Mouse (Mus musculus) urinary bladder, postnatal 36 days (tissue): ENCODE measurements around the gene Phyhipl.

ENCODE experiments used
- DNase-seq, 2 experiments: peaks; one replicate each; pipeline ENCODE4 v3.0.0; 2022; ENCODE audit warnings: low spot score in 2 of 2, mixed read lengths in 1 of 2

Gene Phyhipl

GRCm38 (mm10) chr10:70533301-70533781 is 122.4 kb downstream of the Phyhipl start:
- DNase-seq: no peak

- DNase-seq: no peak
These were observed 123.5 kb downstream of the Phyhipl start for GRCm38 (mm10) chr10:70532249-70532648.

- DNase-seq: no peak
These were observed 125.5 kb downstream of the Phyhipl start for GRCm38 (mm10) chr10:70530185-70530823.

GRCm38 (mm10) chr10:70521379-70521778 is 134.4 kb downstream of the Phyhipl start:
- no peak for DNase-seq

GRCm38 (mm10) chr10:70520143-70521131 is 135.3 kb downstream of the Phyhipl start:
- peak in 1 of 2 experiments; percentile 49 for DNase-seq

- no peak for DNase-seq
These were observed 136.1 kb downstream of the Phyhipl start for GRCm38 (mm10) chr10:70519640-70520099.

- DNase-seq: no peak
These were observed 139.1 kb downstream of the Phyhipl start for GRCm38 (mm10) chr10:70516661-70517060.

- DNase-seq: no peak
These were observed 140.9 kb downstream of the Phyhipl start for GRCm38 (mm10) chr10:70514848-70515247.

- no peak for DNase-seq
These were observed 147.9 kb downstream of the Phyhipl start for GRCm38 (mm10) chr10:70507880-70508279.
